ENCODE assay signal across 7 mouse cellular contexts in genomic region chr9:95168487-95169008, GRCm38 (mm10).
DNase-seq lines count a peak whose midpoint lies in the region; ATAC-seq and TF ChIP-seq lines count a peak whose summit lies in the region.

No protein-coding gene starts in this region.

- peak; percentile 83 for ATAC-seq in hindbrain, postnatal 0 days
- ATAC-seq in erythroblast, adult 5-6 weeks (replicated peaks; ENCODE audit: low FRiP score, poor library complexity, severe bottlenecking): no peak

- no peaks in the 10 kb centered on the region for H3K4me1 ChIP-seq in hindbrain, postnatal 0 days (ENCODE audit: insufficient read depth, low read length)

- H3K9ac ChIP-seq in hindbrain, postnatal 0 days (replicated peaks; ENCODE audit: low read length): no peak overlapping the region

- no peak overlapping the region for H3K4me2 ChIP-seq in hindbrain, postnatal 0 days (ENCODE audit: low read depth, low read length)

- peak; percentile 48 for DNase-seq in Muller cell, postnatal 12 days (ENCODE audit: inconsistent ontology term)
- peak; percentile 71 for DNase-seq in brain, embryonic 18.5 days (ENCODE audit: low read depth, low spot score)
- peak; percentile 69 for DNase-seq in hindbrain, postnatal 0 days (ENCODE audit: low spot score)
- peak; percentile 56 to 61 for DNase-seq in left cerebral cortex, postnatal 25 days (ENCODE audit: low spot score in 2 of 2)
- DNase-seq in heart, postnatal 25 days (ENCODE audit: low spot score): no peak
- DNase-seq in heart, postnatal 14 days: no peak

- no peak overlapping the region for H3K4me3 ChIP-seq in hindbrain, postnatal 0 days (ENCODE audit: low read length)

- TF ChIP-seq CTCF in hindbrain, postnatal 0 days (IDR thresholded peaks at IDR 0.05; ENCODE audit: low read depth): no peak

- H3K27ac ChIP-seq in hindbrain, postnatal 0 days: no peak overlapping the region

- H3K9me3 ChIP-seq in hindbrain, postnatal 0 days (ENCODE audit: low read length): no peaks in the 10 kb centered on the region

- intact Hi-C loops in left cerebral cortex, postnatal 25 days (cut with DNase I): no loop called here
- intact Hi-C loops in heart, postnatal 25 days (cut with DNase I): no loop called here
- intact Hi-C loops in heart, postnatal 14 days (cut with DNase I): loop anchor here (5.0 kb wide), 1 partner anchor 114 kb away; no protein-coding TSS in a partner anchor

- H3K36me3 ChIP-seq in hindbrain, postnatal 0 days (ENCODE audit: insufficient read depth, low read length): no peaks in the 10 kb centered on the region

- H3K27me3 ChIP-seq in hindbrain, postnatal 0 days (ENCODE audit: insufficient read depth, low read length): no peaks in the 10 kb centered on the region

- WGBS in hindbrain, postnatal 0 days: 62% methylated on average over 13 of the region's 13 CpGs

Comparison
In these comparisons a context has a peak if more than half of its experiments do, and no peak if none do; other contexts are left out.
1. DNase-seq: peak in Muller cell, postnatal 12 days (single experiment), brain, embryonic 18.5 days (single experiment), hindbrain, postnatal 0 days (single experiment) and left cerebral cortex, postnatal 25 days (2 of 2); none in heart, postnatal 25 days (single experiment) and heart, postnatal 14 days (0 of 2).